Mouse (Mus musculus): ENCODE measurements around the gene Obox2. TPM values are rescaled to one million over a fixed set of nuclear protein-coding genes. Genes with fewer than 3 reads are reported as not detected.
"Not testable (repeated sequence)": the region's sequence is repeated elsewhere in the genome, so short reads cannot be mapped to it uniquely, and the experiment has no call there.

Gene Obox2
- total RNA-seq (2014; fragmentation: Nextera tagmentation) (not detected in 2 replicates), total RNA-seq (2017) (not detected in 2 replicates)

GRCm38 (mm10) chr7:15388421-15388998, at the start of gene Obox2, which contains the start of gene Obox1:
Gene Obox2 (plus strand): TSS chr7:15388721.
Gene Obox1 (plus strand): TSS chr7:15388948.
- not testable (repeated sequence) for ATAC-seq (replicated peaks; ENCODE audit: low FRiP score, low TSS enrichment, poor library complexity, severe bottlenecking)

- ATAC-seq (replicated peaks; ENCODE audit: low FRiP score, low TSS enrichment, poor library complexity, severe bottlenecking) = not testable (repeated sequence)
Measured at GRCm38 (mm10) chr7:15399147-15399874, 10.8 kb downstream of the Obox2 start.

DNA sequence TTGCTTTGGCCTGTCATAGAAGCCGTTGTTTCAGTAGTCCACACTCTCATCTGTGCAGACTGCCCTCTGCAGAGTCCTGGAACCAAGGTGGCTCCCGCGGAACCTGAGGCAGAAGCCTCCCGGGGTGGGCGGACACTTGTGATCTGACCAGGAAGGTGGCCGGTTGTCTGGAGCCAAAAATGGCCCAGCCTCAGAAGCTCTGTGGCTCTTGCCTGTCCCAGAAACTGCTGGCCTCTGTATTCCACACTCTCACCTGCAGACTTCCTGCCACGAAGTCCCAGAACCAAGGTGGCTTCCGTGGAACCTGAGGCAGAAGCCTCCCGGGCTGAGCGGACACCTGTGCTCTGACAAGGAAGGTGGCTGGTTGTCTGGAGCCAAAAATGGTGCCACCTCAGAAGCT, 18.3 kb downstream of the Obox2 start:
- ATAC-seq (replicated peaks; ENCODE audit: low FRiP score, low TSS enrichment, poor library complexity, severe bottlenecking) = not testable (repeated sequence)

DNA sequence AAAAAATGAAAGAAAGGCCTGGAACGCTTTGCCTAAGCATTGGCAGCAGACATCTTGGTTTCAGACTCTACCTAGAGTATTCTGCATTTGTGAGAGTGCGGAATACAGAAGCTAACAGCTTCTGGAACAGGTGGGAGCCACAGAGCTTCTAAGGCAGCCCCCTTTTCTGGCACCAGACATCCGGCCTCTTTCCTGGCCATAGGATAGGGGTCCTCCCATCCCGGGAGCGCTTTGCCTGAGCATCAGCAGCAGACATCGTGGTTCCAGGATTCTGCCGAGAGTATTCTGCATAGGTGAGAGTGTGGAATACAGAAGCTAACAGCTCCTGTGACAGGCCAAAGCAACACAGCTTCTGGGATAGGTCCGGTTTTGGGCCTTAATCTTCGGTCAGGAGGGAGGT, 29.5 kb downstream of the Obox2 start:
- not testable (repeated sequence) for ATAC-seq (replicated peaks; ENCODE audit: low FRiP score, low TSS enrichment, poor library complexity, severe bottlenecking)

GRCm38 (mm10) chr7:15425537-15425936, 37.0 kb downstream of the Obox2 start:
- not testable (repeated sequence) for ATAC-seq (replicated peaks; ENCODE audit: low FRiP score, low TSS enrichment, poor library complexity, severe bottlenecking)

Other genes with a start within 250 kb of the Obox2 start
- gene Obox1, start 227 bp downstream of the Obox2 start, total RNA-seq (2014; fragmentation: Nextera tagmentation) = not detected in 2 replicates
- not detected in 2 replicates for gene Obox1, start 227 bp downstream of the Obox2 start, total RNA-seq (2017)